Mouse (Mus musculus) forebrain, postnatal 0 days (tissue): ENCODE results near the gene Psmc3. TPM values are rescaled to one million over a fixed set of nuclear protein-coding genes. Genes with fewer than 3 reads are reported as not detected.
A peak's percentile ranks its signal among the peaks of the same experiment; 100 is the strongest.

Experiments
- ATAC-seq: fragments of 200-750 bp; cut with Nextera tagmentation; 2 replicates; pipeline ENCODE4 v1.8.0; 2017; ENCODE audit warnings: mild to moderate bottlenecking, moderate library complexity
- DNase-seq: peaks from one replicate; pipeline ENCODE4 v3.0.0-alpha.2; 2015
- H3K27ac ChIP-seq: fragments of 300-500 bp; sonication (generic); 2 replicates; pipeline ENCODE4 v1.5.1; 2014; ENCODE audit warnings: low read depth, mild to moderate bottlenecking, antibody characterized with exemption, low read length, moderate library complexity, mixed read lengths
- H3K27me3 ChIP-seq: fragments of 300-500 bp; sonication (generic); 2 replicates; pipeline ENCODE4 v1.6.1; 2014; ENCODE audit warnings: mild to moderate bottlenecking, low read length, mixed read lengths; ENCODE audit not compliant: insufficient read depth
- H3K36me3 ChIP-seq: fragments of 300-500 bp; sonication (generic); 2 replicates; pipeline ENCODE4 v1.6.1; 2014; ENCODE audit warnings: mild to moderate bottlenecking, moderate library complexity; ENCODE audit not compliant: insufficient read depth
- H3K4me1 ChIP-seq: fragments of 300-500 bp; sonication (generic); 2 replicates; pipeline ENCODE4 v1.6.1; 2014; ENCODE audit warnings: antibody characterized with exemption; ENCODE audit not compliant: insufficient read depth
- H3K4me2 ChIP-seq: fragments of 300-500 bp; sonication (generic); 2 replicates; pipeline ENCODE4 v1.6.1; 2014; ENCODE audit warnings: low read depth, mild to moderate bottlenecking, moderate library complexity
- H3K4me3 ChIP-seq: fragments of 300-500 bp; sonication (generic); 2 replicates; pipeline ENCODE4 v1.5.1; 2014; ENCODE audit warnings: low read depth, low read length, mixed read lengths
- H3K9ac ChIP-seq: fragments of 300-500 bp; sonication (generic); 2 replicates; pipeline ENCODE4 v1.6.1; 2014; ENCODE audit warnings: mild to moderate bottlenecking
- H3K9me3 ChIP-seq: fragments of 300-500 bp; sonication (generic); 2 replicates; pipeline ENCODE4 v1.6.1; 2016; ENCODE audit warnings: low read length
- CTCF ChIP-seq: sonication (generic); IDR thresholded peaks from 2 replicates; pipeline ENCODE4 v1.5.1; 2016; ENCODE audit warnings: antibody characterized with exemption, control low read depth, low read depth
- WGBS: fragments of 180-500 bp; shearing (Covaris S2); extraction: QIAGEN DNeasy Blood & Tissue Kit; methylation state at CpG from one replicate; pipeline ENCODE4 v1.1.7; 2014; 5-methylcytosine and 5-hydroxymethylcytosine counted together
- polyA plus RNA-seq: library from polyadenylated mRNA; unstranded; fragments of >200 nt; fragmentation: Nextera tagmentation; extraction: Ambion mirVana; gene quantifications from 2 replicates; pipeline ENCODE4 v1.2.1, GENCODE M21; 2015
- total RNA-seq: library from RNA; depleted of rRNA; stranded (reverse); fragments of >200 nt; gene quantifications from 2 replicates; pipeline ENCODE4 v1.2.3, GENCODE M21; 2014

The Psmc3 gene
- total and polyA plus RNA-seq, 2 experiments from 2014 or later, result 184 to 242 TPM

DNA sequence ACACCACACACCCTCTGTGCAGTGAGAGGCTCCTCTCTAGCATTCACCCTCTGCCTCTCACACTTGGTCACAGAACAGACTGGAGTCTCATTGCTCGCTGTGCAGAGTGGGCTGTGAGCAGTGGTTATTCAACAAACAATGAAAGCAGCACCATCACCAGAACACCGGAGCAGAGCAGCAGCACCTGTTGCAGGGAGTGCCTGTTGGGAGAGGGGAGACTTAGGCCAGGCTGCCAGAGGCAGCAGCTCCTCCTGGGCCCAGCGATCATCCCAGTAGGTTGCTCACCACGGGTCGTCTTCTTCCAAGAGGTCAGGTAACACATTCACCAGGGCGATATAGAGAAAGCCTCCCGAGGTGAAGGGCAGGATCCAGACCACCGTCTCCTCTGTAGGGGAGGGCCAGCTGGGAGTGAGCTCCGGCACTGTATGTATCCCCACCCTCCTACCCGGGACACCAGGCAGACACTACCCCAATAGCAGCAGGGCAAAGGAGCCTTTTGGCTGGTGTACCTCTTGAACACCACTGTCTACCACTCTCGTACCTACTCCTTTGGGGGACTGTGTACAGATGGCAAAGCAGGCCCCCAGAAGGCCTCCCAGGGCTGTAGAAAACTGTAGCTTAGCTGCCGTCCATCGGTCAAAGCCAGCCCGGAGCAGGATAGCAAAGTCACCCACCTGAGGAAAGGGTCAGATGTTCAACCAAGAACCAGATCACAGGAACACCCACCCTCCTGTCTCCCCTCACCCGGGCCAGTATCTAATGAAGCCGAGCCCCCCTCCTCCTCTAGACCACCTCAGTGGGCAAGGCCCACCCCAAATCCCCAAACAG is 9.2 kb downstream of the Psmc3 start:
- H3K27ac ChIP-seq, result no peak overlapping the region
- H3K36me3 ChIP-seq, result peaks cover 58% of the 10 kb centered on the region
- H3K27me3 ChIP-seq, result no peaks in the 10 kb centered on the region
- H3K4me1 ChIP-seq, result no peaks in the 10 kb centered on the region
- WGBS, result 93% methylated on average over 16 of the region's 16 CpGs
- H3K9me3 ChIP-seq, result no peaks in the 10 kb centered on the region
- H3K4me2 ChIP-seq, result no peak overlapping the region
- ATAC-seq, result no peak
- no peak for TF ChIP-seq CTCF
- no peak overlapping the region for H3K9ac ChIP-seq
- H3K4me3 ChIP-seq, result no peak overlapping the region
- no peak for DNase-seq

DNA sequence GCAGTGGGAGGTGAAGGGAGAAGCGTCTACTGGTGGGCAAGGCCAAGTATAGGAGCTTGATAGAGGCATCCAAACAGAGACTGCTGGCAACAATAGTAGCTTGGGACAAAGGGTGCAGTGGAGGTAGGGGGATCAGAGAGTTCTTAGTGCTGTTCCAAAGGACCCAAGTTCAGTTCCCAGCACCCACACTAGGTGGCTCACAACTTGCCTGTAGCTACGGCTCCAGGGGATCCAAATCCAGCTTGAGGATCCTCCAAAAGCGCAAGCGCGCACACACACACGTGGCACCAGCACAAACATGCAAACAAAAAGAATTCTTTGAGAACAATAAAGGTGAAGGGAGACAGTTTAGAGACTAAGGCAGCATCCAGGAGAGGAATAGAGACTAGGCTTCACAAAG is 10.4 kb downstream of the Psmc3 start:
- H3K27ac ChIP-seq, result no peak overlapping the region
- H3K4me1 ChIP-seq, result peaks cover 8% of the 10 kb centered on the region
- TF ChIP-seq CTCF, result peak; percentile 23; the same call in 1 of the 2 replicates
- H3K36me3 ChIP-seq, result peaks cover 46% of the 10 kb centered on the region
- H3K4me2 ChIP-seq, result no peak overlapping the region
- H3K27me3 ChIP-seq, result no peaks in the 10 kb centered on the region
- H3K9me3 ChIP-seq, result no peaks in the 10 kb centered on the region
- DNase-seq (no peak), ATAC-seq (no peak)
- no peak overlapping the region for H3K4me3 ChIP-seq
- no peak overlapping the region for H3K9ac ChIP-seq
- 84% methylated on average over 6 of the region's 6 CpGs for WGBS

DNA sequence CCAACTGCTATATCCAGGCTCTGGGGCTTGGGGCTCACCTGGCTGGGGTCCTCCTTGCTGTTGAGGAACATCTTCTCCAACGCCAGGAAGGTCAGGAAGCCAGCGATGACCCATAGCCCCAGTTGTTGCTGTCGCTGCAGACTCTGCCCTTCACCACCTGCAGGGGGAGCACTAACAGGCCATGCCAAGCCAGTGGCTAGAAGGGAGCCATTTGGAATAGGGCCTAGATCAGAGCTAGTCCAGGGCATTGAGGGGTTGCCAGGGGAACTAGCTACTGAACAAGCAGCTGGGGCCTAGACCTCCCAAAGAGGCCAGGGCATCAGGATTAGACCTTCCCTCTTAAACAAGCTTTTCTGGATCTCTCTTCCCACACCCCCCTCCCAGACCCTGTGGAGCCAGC is 11.7 kb downstream of the Psmc3 start:
- DNase-seq (peak; percentile 34), ATAC-seq (no peak)
- no peak overlapping the region for H3K4me2 ChIP-seq
- H3K36me3 ChIP-seq, result peaks cover 37% of the 10 kb centered on the region
- no peak overlapping the region for H3K27ac ChIP-seq
- no peaks in the 10 kb centered on the region for H3K9me3 ChIP-seq
- no peak overlapping the region for H3K4me3 ChIP-seq
- 56% methylated on average over 3 of the region's 3 CpGs for WGBS
- peaks cover 12% of the 10 kb centered on the region for H3K4me1 ChIP-seq
- no peaks in the 10 kb centered on the region for H3K27me3 ChIP-seq
- no peak overlapping the region for H3K9ac ChIP-seq
- TF ChIP-seq CTCF, result peak; percentile 70

DNA sequence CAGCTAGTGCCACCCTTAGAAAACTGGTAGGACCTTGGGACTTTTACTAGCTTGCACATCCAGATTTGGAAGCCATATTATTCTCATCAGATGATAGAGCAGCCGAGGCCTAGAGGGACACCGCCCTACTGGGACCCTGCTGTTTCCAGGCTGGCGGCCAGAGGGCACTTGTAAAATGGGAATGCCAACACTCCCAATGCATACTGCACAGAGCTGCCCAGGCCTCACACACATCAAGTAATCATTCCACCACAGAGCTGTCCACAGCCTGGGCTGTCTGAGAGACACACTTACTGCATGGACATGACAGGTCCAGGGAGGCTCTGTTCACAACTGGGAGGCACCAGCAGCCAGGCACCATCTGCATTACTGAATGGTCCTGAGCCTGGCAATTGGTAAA is 12.6 kb downstream of the Psmc3 start:
- Histone ChIP-seq H3K27me3 (no peaks in the 10 kb centered on the region), H3K4me2 (no peak overlapping the region), H3K4me1 (peaks cover 18% of the 10 kb centered on the region), H3K9ac (no peak overlapping the region), H3K4me3 (no peak overlapping the region), H3K9me3 (no peaks in the 10 kb centered on the region), H3K36me3 (peaks cover 37% of the 10 kb centered on the region), H3K27ac (no peak overlapping the region)
- TF ChIP-seq CTCF, result no peak
- DNase-seq (no peak), ATAC-seq (no peak)
- 78% methylated on average over 3 of the region's 3 CpGs for whole genome bisulfite sequencing

DNA sequence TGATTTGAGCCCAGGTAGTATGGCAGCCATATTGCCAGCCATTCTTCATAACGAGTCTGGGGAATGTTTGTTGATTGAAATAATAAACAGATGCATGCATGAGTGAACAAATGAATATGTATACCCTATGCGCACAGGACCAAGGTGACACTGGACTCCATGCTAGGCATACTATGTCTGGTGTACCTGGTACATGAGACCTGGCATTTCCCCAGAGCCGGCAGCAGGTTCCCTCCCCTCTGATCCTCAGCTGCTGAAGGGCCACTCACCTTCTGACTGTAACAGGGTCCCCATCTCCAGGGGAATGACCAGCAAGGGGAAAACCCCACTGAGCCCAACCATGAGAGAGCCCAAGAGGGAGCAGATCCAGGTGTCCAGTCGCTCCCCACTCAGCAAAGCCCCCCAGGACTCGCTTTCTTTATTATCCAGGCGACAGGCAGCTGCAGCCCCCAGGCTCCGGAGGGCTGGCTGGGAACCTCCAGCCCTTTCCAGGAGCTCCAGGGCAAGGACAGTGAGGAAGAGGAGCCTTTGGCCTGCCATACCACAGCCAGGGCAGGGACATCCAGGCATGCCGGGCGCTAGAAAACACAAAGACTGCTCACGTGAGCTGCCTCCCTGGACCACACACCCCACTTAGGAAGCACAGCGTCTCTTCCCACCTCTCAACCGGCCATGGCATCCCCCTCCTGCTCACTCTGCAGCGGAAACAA is 14.5 kb downstream of the Psmc3 start:
- H3K4me3 ChIP-seq, result 0 out of 2 replicates have a peak overlapping the region, but pooled peaks have one; percentile 88

DNA sequence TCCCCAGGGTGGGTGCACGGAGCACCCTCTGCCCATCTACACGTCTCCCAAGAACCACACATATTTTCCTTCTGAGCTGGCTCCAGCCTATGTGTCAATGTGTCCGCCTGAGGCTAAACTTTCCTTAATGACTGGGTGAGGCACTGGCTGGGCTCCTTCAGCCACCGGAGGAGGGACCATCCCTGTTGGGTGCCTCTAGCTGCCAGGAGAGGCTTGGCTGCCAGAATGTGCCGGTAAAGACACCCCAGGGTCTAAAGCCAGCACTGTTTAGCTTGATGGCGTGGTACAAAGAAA is 15.0 kb downstream of the Psmc3 start:
- 43% methylated on average over 6 of the region's 6 CpGs for WGBS
- Histone ChIP-seq H3K36me3 (peaks cover 14% of the 10 kb centered on the region), H3K27me3 (no peaks in the 10 kb centered on the region), H3K27ac (no peak overlapping the region), H3K4me3 (peak overlapping the region; percentile 88), H3K9me3 (no peaks in the 10 kb centered on the region), H3K4me2 (peak overlapping the region; percentile 91), H3K9ac (no peak overlapping the region), H3K4me1 (peaks cover 18% of the 10 kb centered on the region)
- no peak for DNase-seq
- ATAC-seq, result no peak
- no peak for TF ChIP-seq CTCF

More for the DNA sequence above, 14.5 kb downstream of the Psmc3 start:
- Histone ChIP-seq H3K4me2 (peak overlapping the region; percentile 91), H3K27ac (no peak overlapping the region), H3K9ac (no peak overlapping the region), H3K36me3 (peaks cover 19% of the 10 kb centered on the region), H3K27me3 (no peaks in the 10 kb centered on the region), H3K4me1 (peaks cover 18% of the 10 kb centered on the region), H3K9me3 (no peaks in the 10 kb centered on the region)
- ATAC-seq (no peak), DNase-seq (no peak)
- WGBS, result 60% methylated on average over 13 of the region's 13 CpGs
- TF ChIP-seq CTCF, result no peak
